18 mouse cellular contexts compared by ENCODE assay signal in the genomic region with DNA sequence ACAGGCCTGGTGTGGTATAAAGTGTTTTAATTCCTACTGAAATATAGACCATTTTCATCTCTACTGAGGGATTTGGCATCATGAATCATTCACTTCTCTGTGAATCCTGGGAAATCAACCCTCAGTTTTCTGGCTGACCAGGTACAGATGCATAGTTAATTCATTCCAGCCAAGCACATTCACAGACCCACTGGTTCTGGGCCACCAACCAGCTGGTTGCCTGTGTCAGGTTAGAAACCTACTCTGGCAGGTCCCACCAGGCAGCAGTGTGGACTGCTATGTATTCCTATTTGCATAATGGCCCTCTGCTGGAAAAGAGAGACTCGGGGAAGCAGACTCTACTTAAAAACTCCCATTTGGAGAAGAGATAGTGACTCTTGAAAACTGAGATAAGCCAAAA.
DNase-seq lines count a peak whose midpoint lies in the region.
"Had no signal": no experiment of that assay in that cellular context is flagged by ENCODE, and none has a peak within 500 bp of the region (broad histone marks: within the 10 kb centered on the region; RNA-seq: fewer than 3 reads in every experiment).

No protein-coding gene starts in this region.

- peak; percentile 10 to 22 for DNase-seq in cerebellum, postnatal 14 days
- no peak for DNase-seq in cerebellum, adult 9-10 months
- peak; percentile 29 for DNase-seq in 3134 (ENCODE audit: extremely low read depth, insufficient read length, low spot score)
- peak; percentile 38 for DNase-seq in kidney, adult 9 months
- DNase-seq in kidney, postnatal 36 days: peak; percentile 53 to 54
- no peak for DNase-seq in lung, postnatal 25 days (ENCODE audit: low spot score)
- DNase-seq in natural killer cell, adult 2 months (ENCODE audit: low spot score in 2 of 2): no peak
- DNase-seq: adrenal gland, postnatal 14 days; cerebellum, adult 11 months; gastrocnemius, postnatal 25 days; heart, adult 18-20 months; heart, postnatal 36 days; liver; lung, adult 2 months; lung, postnatal 10 days; right cerebral cortex, postnatal 4 days; thymus, adult 18-20 months; thymus, postnatal 25 days had no signal

Comparison
In these comparisons a context has a peak if more than half of its experiments do, and no peak if none do; other contexts are left out.
1. DNase-seq: peak in cerebellum, postnatal 14 days (2 of 2), 3134 (single experiment), kidney, adult 9 months (single experiment) and kidney, postnatal 36 days (2 of 2); none in cerebellum, adult 9-10 months (single experiment), lung, postnatal 25 days (single experiment) and natural killer cell, adult 2 months (0 of 2).